Mouse (Mus musculus): Measurements from ENCODE around the gene Dpm3. TPM values are rescaled to one million over a fixed set of nuclear protein-coding genes. Genes with fewer than 3 reads are reported as not detected.

Gene Dpm3
- total RNA-seq, 4 experiments from 2014 or later: 15.9 to 28.8 (median 19.6) TPM

DNA sequence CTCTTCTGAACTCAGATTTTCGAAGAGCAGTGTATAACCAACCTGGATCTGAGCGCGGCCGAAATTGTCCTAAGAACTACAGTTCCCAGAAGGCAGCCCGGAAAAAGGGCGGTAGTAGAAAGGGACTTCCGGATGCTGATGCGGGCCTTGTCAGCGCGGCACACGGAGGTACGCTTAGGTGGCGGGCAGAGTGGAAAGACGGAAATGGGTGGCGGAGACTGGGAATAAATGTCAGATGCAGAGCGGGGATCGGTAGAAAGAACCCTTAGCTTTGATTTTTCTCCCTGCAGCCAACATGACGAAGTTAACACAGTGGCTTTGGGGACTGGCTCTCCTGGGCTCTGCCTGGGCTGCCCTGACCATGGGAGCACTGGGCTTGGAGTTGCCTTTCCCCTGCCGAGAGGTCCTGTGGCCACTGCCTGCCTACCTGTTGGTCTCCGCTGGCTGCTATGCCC, 7.3 kb downstream of the Dpm3 start:
- peak in 1 of 2 experiments; percentile 61 for DNase-seq (ENCODE audit: low spot score in 2 of 2)

DNA sequence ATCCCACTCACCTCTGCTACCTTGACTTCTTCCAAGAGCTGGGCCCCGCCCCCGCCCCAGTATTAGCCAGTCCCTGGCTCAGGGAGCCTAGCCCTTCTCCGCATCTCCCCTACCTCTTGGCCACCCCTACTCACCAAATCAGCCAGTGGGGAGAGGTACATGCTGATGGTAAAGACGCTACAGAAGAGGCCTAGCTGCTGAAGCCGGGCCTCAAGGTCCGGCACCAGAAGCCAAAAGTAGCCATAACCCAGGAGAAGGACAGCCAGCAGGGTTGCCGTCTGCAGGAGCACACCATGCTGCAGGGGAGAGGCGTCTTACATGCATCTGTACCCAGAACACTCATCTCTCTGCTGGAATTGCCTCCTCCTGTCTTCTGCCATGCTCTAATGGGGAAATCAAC, 9.8 kb downstream of the Dpm3 start:
- no peak for DNase-seq (ENCODE audit: low spot score in 2 of 2)

DNA sequence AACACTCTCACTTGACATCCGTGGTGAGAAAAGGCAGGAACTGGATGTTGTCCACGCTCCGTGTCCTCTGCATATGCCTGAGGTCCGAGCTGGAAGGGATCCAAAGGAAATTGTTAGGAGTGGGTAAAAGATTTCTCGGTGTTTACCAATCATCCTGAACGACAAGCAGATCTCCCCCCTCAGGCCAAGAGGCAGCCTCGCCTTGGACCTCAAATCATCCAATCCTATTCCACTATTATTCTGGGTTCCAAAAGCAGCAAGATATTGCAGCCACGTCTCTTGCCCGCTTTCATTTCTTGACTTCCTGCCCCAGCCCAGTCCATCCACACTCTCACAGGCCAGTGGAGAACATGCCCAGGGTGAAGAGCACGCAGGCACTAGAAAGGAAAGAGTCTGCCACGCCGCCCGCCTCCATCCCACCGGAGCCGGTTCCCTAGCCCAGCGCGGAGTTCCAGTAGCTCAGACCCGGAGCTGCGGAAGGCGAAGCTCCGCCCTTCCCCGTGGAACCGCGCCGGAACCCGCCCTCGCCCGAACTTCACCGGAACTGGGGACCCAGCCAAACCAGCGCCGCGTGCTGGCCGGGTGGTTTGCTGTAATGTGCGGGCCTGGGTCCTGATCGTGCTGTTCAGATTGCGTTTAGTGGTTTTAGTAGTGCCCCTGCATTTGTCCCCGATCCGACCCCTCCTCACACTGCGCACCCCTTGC, 11.0 kb downstream of the Dpm3 start, which contains the start of gene Slc50a1:
Gene Slc50a1 (minus strand): TSS at position 520 of the 705 bp plus-strand sequence.
- DNase-seq (ENCODE audit: low spot score in 2 of 2): peak; percentile 73 to 82

DNA sequence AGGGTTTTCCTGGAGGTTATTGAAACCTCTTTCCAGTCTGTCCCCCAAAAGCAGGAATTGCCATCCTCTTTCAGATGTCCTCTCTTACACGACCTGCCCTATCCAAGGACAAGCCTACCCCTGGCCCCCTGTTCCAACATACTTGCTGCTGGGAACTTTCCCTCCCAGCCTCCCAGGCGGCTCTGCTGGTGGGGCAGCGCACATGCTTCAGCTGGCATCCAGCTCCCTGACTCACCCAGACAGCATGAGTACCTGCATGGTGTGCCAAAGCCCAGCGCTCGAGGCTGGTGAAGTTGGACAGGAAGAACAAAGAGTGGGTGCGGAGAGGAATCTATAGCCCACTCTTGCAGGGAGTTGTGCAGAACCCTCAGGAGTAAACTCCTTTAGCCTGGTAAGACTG, 11.7 kb downstream of the Dpm3 start:
- DNase-seq (ENCODE audit: low spot score in 2 of 2): no peak

DNA sequence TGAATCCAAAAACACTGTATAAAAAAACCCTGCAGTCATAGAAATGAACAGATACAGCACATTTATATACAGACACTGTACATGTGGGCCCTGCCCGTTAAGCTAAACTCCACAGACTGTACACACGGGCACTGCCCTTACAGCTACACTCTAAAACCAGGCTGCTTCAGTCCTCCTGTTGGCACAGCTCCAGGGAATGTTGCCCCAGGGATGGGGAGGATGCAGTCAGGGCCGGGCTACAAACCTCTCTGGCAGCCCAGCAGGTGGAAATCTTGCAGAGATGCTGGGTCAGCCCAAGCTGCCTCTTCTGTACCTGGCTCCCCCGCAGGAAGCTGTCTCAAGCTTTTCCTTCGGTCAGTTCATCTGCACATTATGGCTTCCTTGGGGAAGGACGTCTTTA, 12.6 kb downstream of the Dpm3 start:
- DNase-seq (ENCODE audit: low spot score in 2 of 2): no peak

DNA sequence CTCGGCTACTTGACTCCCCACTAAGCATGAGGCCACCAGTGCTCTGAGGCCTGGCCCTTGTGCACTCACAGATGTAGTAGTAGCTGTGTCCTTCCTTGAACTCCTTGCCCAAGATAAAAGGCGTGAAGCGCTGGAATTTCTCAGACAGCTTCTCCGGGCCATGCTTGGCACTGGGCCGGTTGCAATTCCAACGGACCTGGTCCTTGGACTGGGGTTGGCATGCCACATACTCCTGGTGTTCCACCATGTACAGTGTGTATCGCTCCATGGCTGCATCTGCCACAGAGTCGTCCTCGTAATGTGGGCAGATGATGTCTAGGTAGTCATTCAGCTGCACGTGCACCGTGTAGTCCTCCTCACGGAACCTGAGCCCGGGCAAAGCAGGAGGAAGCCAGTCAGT, 16.9 kb downstream of the Dpm3 start:
- no peak for DNase-seq (ENCODE audit: low spot score in 2 of 2)

DNA sequence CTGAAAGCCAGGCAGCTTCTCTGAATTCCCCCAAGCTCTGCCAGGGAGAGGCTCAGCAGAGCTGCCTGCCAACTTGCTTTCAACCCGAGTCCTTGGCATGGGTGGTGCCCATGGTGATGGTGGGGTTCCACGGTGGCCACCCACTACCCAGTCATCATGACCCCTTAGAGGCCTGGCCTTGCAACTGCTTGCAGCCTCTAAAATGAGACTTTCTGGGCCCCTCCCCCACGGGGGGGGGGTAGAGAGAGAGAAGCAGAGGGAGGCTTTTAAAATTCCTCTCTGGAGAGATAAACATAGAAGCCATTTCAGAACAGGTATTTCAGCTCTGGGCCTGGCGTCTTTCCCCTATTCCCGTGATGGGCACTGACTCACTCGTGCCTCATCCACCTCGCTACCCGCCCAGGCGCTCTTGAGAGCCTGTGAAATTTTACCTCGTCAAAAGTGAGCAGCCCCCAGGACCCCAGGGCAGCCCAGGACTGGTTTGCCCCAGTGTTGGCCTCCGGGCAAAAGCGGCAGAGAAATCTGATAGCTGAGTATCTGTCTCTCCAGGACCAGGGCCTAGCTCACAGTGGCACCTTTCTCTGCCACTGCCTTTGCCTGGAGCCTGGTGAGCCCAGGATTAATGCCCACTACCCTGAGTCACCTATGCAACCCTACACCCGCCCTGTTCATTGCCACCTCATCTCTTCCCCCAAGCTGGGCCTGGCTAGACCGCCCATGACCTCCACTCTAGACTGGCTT, 18.3 kb downstream of the Dpm3 start:
- DNase-seq (ENCODE audit: low spot score in 2 of 2): peak; percentile 50 to 73

DNA sequence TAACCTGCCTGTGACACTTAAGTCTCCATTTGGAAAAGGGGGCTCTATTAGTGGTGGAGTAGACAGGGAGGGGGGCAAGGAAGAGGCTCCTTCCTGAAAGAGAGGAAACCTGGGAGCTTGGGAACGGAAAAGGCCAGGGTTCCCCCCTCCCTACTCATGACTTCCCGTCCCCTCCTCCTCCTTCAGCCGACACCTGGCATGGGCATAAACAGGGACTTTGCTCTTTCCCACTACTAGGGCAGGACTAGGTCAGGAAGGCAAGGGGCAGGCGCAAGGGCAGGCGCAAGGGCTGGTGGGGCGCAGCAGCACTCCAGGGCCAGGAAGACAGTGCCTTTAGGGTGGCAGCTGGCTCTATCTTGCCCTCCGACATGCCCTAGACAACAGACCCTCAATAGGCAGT, 18.9 kb downstream of the Dpm3 start:
- DNase-seq (ENCODE audit: low spot score in 2 of 2): peak in 1 of 2 experiments; percentile 26

DNA sequence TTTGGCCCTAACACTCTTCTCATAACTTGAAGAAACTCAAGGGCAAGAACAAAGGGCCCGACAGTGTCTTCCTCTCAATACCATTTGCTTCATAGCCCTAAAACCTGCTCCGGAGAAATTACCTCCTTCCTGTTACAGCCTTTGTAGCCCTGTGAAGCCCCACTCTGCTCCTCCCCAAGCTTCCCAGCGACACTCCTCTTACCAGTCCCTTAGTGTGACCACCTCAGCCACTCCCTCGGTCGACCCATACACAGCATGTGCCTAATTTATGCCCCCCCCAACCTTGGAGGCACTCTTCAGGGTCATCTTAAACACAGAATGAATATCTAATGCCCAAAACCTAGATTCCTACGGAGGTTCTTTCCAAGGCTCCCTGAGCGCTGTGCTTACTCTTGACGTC, 19.5 kb downstream of the Dpm3 start:
- DNase-seq (ENCODE audit: low spot score in 2 of 2): no peak

DNA sequence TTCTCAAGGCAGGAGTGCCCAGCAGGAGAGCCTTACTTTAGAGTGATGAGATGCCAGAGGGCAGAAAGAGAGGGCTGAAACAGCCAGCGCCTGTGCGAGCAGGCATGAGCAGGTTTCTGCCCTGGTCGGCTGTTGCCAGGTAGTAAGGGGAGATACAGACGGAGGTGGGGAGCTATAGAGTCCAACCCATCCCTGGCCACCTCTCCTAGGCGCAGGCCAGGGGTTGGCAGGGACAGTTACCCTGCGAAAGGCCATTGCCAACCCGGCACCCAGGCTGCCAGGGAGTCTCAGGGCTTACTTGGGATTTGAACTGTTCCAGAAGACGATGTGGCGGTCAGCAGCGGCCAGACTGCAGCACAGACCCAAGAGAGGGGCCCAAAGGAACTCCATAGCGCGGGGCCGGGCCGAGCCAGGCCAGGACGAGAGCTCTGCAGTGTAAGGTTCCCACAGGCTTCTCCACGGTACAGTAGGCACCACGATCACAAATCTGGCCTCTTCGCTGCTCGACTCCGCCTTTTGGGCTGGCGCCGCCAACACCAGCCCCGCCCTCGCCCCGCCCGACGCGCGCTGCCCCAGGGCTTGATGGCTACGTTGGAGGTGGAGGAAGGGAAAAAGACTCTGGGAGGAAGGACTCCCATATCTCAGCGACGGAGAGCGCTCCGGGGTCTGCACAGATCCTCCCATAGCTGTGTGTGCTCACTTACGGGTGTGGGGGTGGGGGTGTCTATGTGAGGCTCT, 20.2 kb downstream of the Dpm3 start:
- DNase-seq (ENCODE audit: low spot score in 2 of 2): peak; percentile 75 to 80

DNA sequence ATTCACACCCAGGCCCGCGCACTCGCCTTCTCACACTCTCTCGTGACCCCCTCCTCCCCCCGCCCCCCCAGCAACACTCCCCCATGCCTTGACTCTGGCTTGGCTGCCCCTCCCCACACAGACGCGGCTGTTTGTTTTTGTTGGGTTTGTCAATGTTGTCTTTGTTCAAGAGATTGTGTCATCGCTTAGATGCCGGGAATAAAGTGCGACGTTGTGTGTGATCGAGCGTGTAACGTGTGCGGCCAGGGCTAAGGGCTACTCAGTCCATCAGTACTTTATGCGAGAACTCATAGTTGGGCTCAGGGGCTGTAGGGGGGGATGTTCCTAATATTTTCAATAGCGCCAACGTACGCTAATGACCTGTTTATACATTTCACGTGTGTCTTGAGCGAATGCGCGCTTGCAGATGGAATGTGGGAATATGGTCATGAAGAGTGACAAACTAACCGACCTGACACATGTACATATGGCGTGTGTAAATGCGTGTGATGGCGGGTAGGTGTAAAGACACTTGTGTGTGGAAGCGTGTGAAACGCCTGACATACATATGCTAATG, 21.0 kb downstream of the Dpm3 start:
- no peak for DNase-seq (ENCODE audit: low spot score in 2 of 2)

DNA sequence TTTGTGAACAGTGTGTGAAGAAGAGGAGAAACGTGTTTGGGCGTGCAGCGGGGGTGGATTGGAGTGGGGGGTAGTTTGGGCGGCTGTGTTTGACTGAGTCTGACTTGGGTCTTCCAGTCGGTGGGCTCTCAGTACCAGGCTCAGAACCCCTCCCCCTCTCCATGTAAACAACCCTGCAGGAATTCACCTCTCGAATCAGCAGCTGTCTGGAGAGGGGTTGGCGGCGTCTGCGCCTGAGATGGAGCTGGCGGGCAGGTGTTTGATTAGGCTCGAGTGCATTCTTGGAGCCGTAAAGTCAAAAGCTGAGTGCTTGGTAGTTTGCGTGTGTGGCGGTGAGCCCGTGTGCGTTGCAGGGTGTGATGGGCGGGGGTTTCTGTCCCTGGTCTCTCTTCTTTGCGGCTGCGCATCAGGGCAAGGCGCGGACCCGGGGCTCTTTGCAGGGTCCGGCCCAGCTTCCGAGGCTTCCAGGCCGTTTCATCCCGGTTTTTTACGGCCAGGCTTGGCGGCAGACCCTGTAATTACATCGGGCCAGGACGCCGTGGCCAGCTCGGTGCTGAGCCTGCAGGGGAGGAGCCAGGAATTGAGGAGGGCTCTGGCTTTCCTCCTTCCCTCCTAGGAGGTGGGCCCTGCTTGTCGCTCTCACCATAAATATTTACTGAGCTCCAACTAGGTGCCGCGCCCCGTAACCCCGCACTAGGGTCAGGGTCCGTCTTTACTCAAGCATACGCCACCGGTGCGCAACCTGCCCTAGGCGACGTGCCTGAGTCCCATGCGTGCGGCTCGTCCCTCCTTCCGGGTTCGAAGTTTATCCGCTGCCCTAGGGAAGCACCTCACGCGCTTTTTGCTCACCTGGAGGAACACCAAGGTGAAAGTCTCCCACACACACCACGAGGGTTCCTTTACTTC, 21.7 kb downstream of the Dpm3 start, which contains the start of gene Efna1:
Gene Efna1 (minus strand): TSS at position 537 of the 906 bp plus-strand sequence.
- DNase-seq (ENCODE audit: low spot score in 2 of 2): peak in 1 of 2 experiments; percentile 41

DNA sequence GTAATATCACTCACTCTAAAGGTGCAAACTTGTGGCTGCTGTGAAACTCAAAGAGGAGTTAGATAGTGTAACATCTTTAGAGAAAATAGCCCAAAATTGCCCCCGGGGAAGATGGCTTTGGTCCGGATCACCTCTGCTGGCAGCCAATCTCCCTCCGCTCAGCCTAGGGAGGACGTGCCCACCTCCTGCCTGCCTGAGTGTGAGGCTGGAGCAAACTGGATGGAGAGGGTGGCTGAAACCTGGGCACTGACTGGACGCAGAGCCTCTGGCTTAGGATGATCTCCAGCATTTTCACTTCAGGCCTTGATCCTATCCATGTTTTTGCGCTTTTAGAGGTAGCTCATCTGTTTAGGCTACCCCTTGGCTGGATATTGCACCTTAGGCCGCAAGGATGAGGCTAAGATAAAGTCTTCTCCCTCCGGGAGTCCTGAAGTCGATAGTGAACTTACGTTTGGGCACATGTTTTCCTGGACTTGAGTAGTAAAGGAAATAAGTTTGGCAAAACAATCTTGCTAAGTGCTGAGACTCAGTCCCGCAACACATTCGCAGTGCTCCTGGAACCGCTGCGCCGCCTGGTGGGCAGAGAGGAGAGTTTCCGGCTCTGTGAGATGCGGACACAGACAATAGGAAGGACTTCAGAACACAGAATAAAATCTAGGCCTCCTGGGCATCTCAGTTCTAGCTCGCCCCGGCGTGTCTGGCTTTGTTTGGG, 22.6 kb downstream of the Dpm3 start:
- DNase-seq (ENCODE audit: low spot score in 2 of 2): peak; percentile 50 to 70

DNA sequence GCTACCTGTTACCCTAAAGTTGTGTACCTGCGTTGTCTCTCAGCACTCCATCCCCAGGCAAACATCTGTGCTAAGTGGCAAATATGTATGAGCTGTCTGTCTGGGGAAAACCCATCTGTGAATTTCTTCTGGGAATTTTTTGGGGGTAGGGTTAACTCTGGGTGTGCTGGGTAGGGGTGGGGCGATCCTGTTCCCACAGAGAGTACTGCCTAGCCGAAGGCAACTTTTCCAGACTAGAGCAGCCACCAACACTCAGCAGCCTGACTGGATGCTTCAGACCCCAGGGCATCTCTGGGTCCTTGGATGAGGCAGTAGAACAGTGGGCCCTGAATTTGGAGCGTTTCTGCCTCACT, 23.1 kb downstream of the Dpm3 start:
- no peak for DNase-seq (ENCODE audit: low spot score in 2 of 2)

DNA sequence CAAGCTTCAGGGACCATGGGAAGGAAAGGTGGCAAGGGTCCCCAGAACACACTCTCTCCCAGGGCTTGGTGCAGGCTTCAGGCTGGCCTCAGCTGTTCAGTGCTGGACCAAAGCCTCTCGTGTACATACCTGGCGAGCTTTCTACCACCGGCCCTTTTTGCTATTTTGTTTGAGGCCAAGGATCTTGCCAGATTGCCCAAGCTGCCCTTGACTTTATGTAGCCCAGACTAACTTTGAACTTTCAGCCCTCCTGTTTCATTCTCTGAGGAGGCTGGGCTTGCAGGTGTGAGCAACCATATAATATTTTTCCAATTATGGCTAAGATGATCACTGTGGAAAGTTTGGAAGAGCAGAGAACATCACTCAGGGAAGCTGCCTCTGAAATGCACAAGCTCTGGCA, 25.1 kb downstream of the Dpm3 start:
- no peak for DNase-seq (ENCODE audit: low spot score in 2 of 2)

DNA sequence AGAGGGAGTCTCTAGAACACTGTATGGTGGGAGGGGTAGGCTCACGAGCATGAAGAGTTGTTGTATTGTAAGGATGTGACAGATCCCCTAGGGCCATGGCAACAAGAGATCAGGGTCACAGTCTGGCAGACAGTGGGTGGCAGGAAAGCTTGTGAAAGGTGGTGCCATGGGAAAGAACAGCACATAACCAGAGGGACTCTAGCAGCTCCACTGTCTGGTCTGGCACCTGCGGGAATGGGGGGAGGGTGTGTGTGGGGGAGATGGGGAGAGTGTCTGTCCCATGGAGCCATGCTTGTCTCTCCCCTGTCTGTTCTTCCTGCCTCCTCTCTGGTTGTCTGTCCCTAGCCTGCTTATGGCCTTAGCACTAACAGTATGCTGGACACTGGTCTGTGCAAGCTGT, 26.4 kb downstream of the Dpm3 start:
- no peak for DNase-seq (ENCODE audit: low spot score in 2 of 2)

DNA sequence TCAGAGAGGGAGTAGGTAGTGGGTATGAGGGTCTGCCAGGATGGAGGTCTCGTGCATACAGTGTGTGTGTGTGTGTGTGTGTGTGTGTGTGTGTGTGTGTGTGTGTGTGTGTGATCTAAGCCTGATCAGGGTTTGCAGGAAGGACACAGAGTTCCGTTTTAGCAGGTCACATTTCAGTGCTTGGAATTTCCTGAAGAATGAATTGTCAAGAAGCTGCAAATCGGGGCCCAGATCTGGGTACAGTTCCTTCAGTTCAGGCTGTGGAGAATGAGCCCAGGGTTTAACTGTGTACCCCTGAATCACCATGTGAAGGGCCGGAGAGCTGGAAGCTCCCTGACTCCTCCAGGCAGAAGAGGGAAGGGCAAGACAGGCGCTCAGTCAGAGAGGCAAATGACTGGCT, 28.1 kb downstream of the Dpm3 start:
- DNase-seq (ENCODE audit: low spot score in 2 of 2): no peak

DNA sequence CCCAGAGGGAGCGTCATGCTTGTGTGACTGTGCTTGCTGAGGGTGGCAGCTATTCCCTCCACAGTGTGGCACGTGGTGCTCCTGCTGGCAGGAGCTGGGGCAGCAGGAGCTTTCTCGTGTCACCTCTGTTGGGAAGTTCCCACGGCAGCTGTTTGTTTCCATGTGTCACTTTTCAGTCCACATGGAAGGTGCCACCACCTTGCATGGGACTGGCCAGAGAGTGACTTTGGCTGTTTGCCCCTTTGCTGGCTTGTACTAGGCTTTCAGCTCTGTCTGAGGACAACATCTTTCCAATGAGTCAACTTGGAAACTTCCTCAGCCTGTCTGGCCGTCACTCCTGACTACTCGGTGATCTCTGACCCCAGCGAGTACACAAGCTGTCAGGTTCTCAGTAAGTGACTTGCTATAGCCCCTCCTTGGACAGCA, 29.4 kb downstream of the Dpm3 start:
- DNase-seq (ENCODE audit: low spot score in 2 of 2): peak in 1 of 2 experiments; percentile 12

DNA sequence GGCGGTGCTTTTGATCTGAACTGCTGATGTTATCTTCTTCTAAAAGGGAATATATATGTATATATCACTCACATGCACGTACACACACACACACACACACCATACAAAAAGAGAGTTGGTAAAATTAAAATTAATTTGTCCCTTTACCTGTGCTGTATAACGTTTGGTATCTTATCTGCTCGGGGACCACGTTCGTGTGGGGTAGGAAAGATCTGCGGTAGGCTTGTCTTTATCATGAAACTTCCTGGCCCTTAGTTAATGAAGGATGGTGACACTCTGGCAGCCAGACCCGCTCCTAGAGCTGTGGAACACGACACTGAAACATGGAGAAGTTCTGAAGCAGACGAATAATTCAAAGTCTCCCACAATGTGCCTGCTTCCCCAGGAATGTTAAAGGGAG, 32.7 kb downstream of the Dpm3 start:
- no peak for DNase-seq (ENCODE audit: low spot score in 2 of 2)

DNA sequence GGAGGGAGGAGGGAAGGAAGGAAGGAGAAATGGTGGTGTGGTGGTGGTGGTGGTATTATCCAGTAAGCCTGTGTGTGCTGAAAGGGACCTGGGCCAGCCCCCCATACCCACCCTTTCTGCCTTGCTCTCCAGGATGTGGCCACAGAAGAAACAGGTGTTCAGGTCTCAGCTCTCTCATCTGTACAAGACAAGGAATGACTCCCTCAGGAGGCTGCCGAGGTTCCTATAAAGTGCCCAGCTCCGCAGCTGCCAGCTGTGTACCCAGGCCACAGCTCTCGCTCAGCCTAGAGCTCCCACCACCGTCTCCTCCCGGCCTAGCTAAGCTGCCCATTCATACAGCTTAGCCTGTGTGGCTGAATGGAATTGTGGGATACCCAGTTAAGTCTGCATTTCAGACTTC, 33.1 kb downstream of the Dpm3 start:
- no peak for DNase-seq (ENCODE audit: low spot score in 2 of 2)
